Mouse (Mus musculus) neural tube, embryonic 15.5 days (tissue): ENCODE measurements around the gene Hist1h2bb. TPM values are rescaled to one million over a fixed set of nuclear protein-coding genes. Genes with fewer than 3 reads are reported as not detected.
"Not testable (repeated sequence)": the region's sequence is repeated elsewhere in the genome, so short reads cannot be mapped to it uniquely, and the experiment has no call there.

Source experiments
- ATAC-seq: fragments of 200-750 bp; cut with Nextera tagmentation; 2 replicates; pipeline ENCODE4 v1.8.0; 2017; ENCODE audit warnings: mild to moderate bottlenecking, moderate TSS enrichment, moderate library complexity; ENCODE audit not compliant: low FRiP score
- H3K27ac ChIP-seq: fragments of 300-500 bp; sonication (generic); replicated peaks from 2 replicates; pipeline ENCODE4 v1.5.1; 2015; ENCODE audit warnings: mild to moderate bottlenecking, inconsistent platforms
- H3K27me3 ChIP-seq: fragments of 300-500 bp; sonication (generic); replicated peaks from 2 replicates; pipeline ENCODE4 v1.6.1; 2015; ENCODE audit warnings: inconsistent platforms
- H3K36me3 ChIP-seq: fragments of 300-500 bp; sonication (generic); 2 replicates; pipeline ENCODE4 v1.6.1; 2015; ENCODE audit warnings: inconsistent platforms
- H3K4me1 ChIP-seq: fragments of 300-500 bp; sonication (generic); 2 replicates; pipeline ENCODE4 v1.6.1; 2015; ENCODE audit warnings: inconsistent platforms
- H3K4me2 ChIP-seq: fragments of 300-500 bp; sonication (generic); 2 replicates; pipeline ENCODE4 v1.6.1; 2015; ENCODE audit warnings: inconsistent platforms, mild to moderate bottlenecking, moderate library complexity
- H3K4me3 ChIP-seq: fragments of 300-500 bp; sonication (generic); replicated peaks from 2 replicates; pipeline ENCODE4 v1.5.1; 2015; ENCODE audit warnings: mild to moderate bottlenecking, inconsistent platforms
- H3K9ac ChIP-seq: fragments of 300-500 bp; sonication (generic); replicated peaks from 2 replicates; pipeline ENCODE4 v1.6.1; 2015; ENCODE audit warnings: mild to moderate bottlenecking, inconsistent platforms
- H3K9me3 ChIP-seq: fragments of 300-500 bp; sonication (generic); replicated peaks from 2 replicates; pipeline ENCODE4 v1.6.1; 2016; ENCODE audit warnings: inconsistent platforms
- WGBS: fragments of 180-500 bp; shearing (Covaris S2); methylation state at CpG from one replicate; pipeline ENCODE4 v1.1.7; 2015; ENCODE audit warnings: mixed read lengths; 5-methylcytosine and 5-hydroxymethylcytosine counted together
- polyA plus RNA-seq: library from polyadenylated mRNA; unstranded; fragments of >200 nt; fragmentation: Nextera tagmentation; extraction: Ambion mirVana; gene quantifications from 2 replicates; pipeline ENCODE4 v1.2.1, GENCODE M21; 2015

The Hist1h2bb gene
- polyA plus RNA-seq, 1 experiment from 2014 or later: not detected

- 91% methylated on average over 4 of the region's 4 CpGs for WGBS
- Histone ChIP-seq H3K9me3 (no peaks in the 10 kb centered on the region), H3K27ac (no peak overlapping the region), H3K9ac (no peak overlapping the region), H3K4me1 (peaks cover 9% of the 10 kb centered on the region), H3K27me3 (no peaks in the 10 kb centered on the region), H3K4me2 (no peak overlapping the region), H3K36me3 (no peaks in the 10 kb centered on the region), H3K4me3 (no peak overlapping the region)
- ATAC-seq: no peak
These were observed 38.5 kb upstream of the Hist1h2bb start for GRCm38 (mm10) chr13:23708041-23708440.

- H3K9me3 ChIP-seq: no peaks in the 10 kb centered on the region
- H3K9ac ChIP-seq: no peak overlapping the region
- 76% methylated on average over 4 of the region's 4 CpGs for WGBS
- no peak overlapping the region for H3K4me3 ChIP-seq
- H3K4me2 ChIP-seq: no peak overlapping the region
- no peak for ATAC-seq
- H3K27ac ChIP-seq: no peak overlapping the region
- no peaks in the 10 kb centered on the region for H3K36me3 ChIP-seq
- no peaks in the 10 kb centered on the region for H3K27me3 ChIP-seq
- peaks cover 9% of the 10 kb centered on the region for H3K4me1 ChIP-seq
These were observed 37.9 kb upstream of the Hist1h2bb start for GRCm38 (mm10) chr13:23708654-23709053.

GRCm38 (mm10) chr13:23709714-23710373 lies 36.7 kb upstream of the Hist1h2bb start:
- ATAC-seq: no peak
- no peak overlapping the region for H3K27ac ChIP-seq

GRCm38 (mm10) chr13:23710374-23711089 lies 36.0 kb upstream of the Hist1h2bb start, which contains the start of gene Hfe:
TSS of gene Hfe (minus strand) at chr13:23710854.
- Histone ChIP-seq H3K4me3 (peak within 1 kb of the TSS; percentile 41), H3K9ac (peak within 1 kb of the TSS; percentile 26), H3K4me2 (peak within 1 kb of the TSS; percentile 64), H3K36me3 (no peaks in the 10 kb centered on the region), H3K4me1 (peaks cover 9% of the 10 kb centered on the region), H3K27ac (no peak within 1 kb of the TSS), H3K9me3 (no peaks in the 10 kb centered on the region), H3K27me3 (no peaks in the 10 kb centered on the region)
- ATAC-seq: peak; percentile 50; the same call in 1 of the 2 replicates
- WGBS: 2% methylated on average over 17 of the region's 17 CpGs

More at GRCm38 (mm10) chr13:23709714-23710373, 36.7 kb upstream of the Hist1h2bb start:
- peaks cover 9% of the 10 kb centered on the region for H3K4me1 ChIP-seq
- H3K36me3 ChIP-seq: no peaks in the 10 kb centered on the region
- H3K4me2 ChIP-seq: peak overlapping the region; percentile 64
- H3K9ac ChIP-seq: peak overlapping the region; percentile 26
- 10% methylated on average over 15 of the region's 15 CpGs for WGBS
- no peaks in the 10 kb centered on the region for H3K27me3 ChIP-seq
- no peaks in the 10 kb centered on the region for H3K9me3 ChIP-seq
- H3K4me3 ChIP-seq: peak overlapping the region; percentile 41

- H3K36me3 ChIP-seq: no peaks in the 10 kb centered on the region
- no peaks in the 10 kb centered on the region for H3K9me3 ChIP-seq
- H3K4me3 ChIP-seq: no peak overlapping the region
- no peak overlapping the region for H3K27ac ChIP-seq
- no peak for ATAC-seq
- no peak overlapping the region for H3K9ac ChIP-seq
- H3K27me3 ChIP-seq: no peaks in the 10 kb centered on the region
- H3K4me1 ChIP-seq: no peaks in the 10 kb centered on the region
- no peak overlapping the region for H3K4me2 ChIP-seq
- 89% methylated on average over 5 of the region's 5 CpGs for WGBS
These were observed 30.1 kb upstream of the Hist1h2bb start for GRCm38 (mm10) chr13:23716261-23717042.

GRCm38 (mm10) chr13:23717176-23717575 lies 29.4 kb upstream of the Hist1h2bb start:
- Histone ChIP-seq H3K36me3 (no peaks in the 10 kb centered on the region), H3K27ac (no peak overlapping the region), H3K9me3 (no peaks in the 10 kb centered on the region), H3K4me1 (no peaks in the 10 kb centered on the region), H3K27me3 (no peaks in the 10 kb centered on the region), H3K4me2 (no peak overlapping the region), H3K4me3 (no peak overlapping the region), H3K9ac (no peak overlapping the region)
- ATAC-seq: no peak
- 61% methylated on average over 11 of the region's 11 CpGs for WGBS

GRCm38 (mm10) chr13:23717593-23718245 lies 28.8 kb upstream of the Hist1h2bb start:
- H3K9ac ChIP-seq, H3K27ac ChIP-seq, H3K4me1 ChIP-seq, H3K4me3 ChIP-seq, H3K36me3 ChIP-seq, H3K27me3 ChIP-seq, H3K9me3 ChIP-seq, ATAC-seq, H3K4me2 ChIP-seq: not testable (repeated sequence)
- 19% methylated on average over 2 of the region's 2 CpGs for WGBS

GRCm38 (mm10) chr13:23724239-23724638 lies 22.3 kb upstream of the Hist1h2bb start:
- no peaks in the 10 kb centered on the region for H3K36me3 ChIP-seq
- H3K27ac ChIP-seq: no peak overlapping the region
- H3K4me2 ChIP-seq: no peak overlapping the region
- H3K27me3 ChIP-seq: no peaks in the 10 kb centered on the region
- H3K9ac ChIP-seq: no peak overlapping the region
- no peak overlapping the region for H3K4me3 ChIP-seq
- WGBS: 98% methylated on average over 4 of the region's 4 CpGs
- no peaks in the 10 kb centered on the region for H3K4me1 ChIP-seq
- no peak for ATAC-seq
- no peaks in the 10 kb centered on the region for H3K9me3 ChIP-seq

- no peak overlapping the region for H3K4me2 ChIP-seq
- no peaks in the 10 kb centered on the region for H3K9me3 ChIP-seq
- no peak overlapping the region for H3K27ac ChIP-seq
- H3K36me3 ChIP-seq: no peaks in the 10 kb centered on the region
- WGBS: 0% methylated on average over 1 of the region's 1 CpGs
- no peak overlapping the region for H3K4me3 ChIP-seq
- no peak overlapping the region for H3K9ac ChIP-seq
- no peak for ATAC-seq
- H3K27me3 ChIP-seq: no peaks in the 10 kb centered on the region
- no peaks in the 10 kb centered on the region for H3K4me1 ChIP-seq
These were observed 21.3 kb upstream of the Hist1h2bb start for GRCm38 (mm10) chr13:23725213-23725612.

GRCm38 (mm10) chr13:23728472-23729191 lies 17.9 kb upstream of the Hist1h2bb start:
- ATAC-seq: no peak
- H3K27me3 ChIP-seq: no peaks in the 10 kb centered on the region
- no peak overlapping the region for H3K9ac ChIP-seq
- no peak overlapping the region for H3K4me3 ChIP-seq
- H3K9me3 ChIP-seq: no peaks in the 10 kb centered on the region
- H3K4me1 ChIP-seq: no peaks in the 10 kb centered on the region
- no peaks in the 10 kb centered on the region for H3K36me3 ChIP-seq
- 90% methylated on average over 18 of the region's 18 CpGs for WGBS
- no peak overlapping the region for H3K27ac ChIP-seq
- H3K4me2 ChIP-seq: no peak overlapping the region

GRCm38 (mm10) chr13:23729192-23729525 lies 17.4 kb upstream of the Hist1h2bb start:
- no peak overlapping the region for H3K4me2 ChIP-seq
- no peaks in the 10 kb centered on the region for H3K36me3 ChIP-seq
- H3K27me3 ChIP-seq: no peaks in the 10 kb centered on the region
- H3K27ac ChIP-seq: no peak overlapping the region
- no peak overlapping the region for H3K4me3 ChIP-seq
- H3K9ac ChIP-seq: no peak overlapping the region
- H3K4me1 ChIP-seq: no peaks in the 10 kb centered on the region
- H3K9me3 ChIP-seq: no peaks in the 10 kb centered on the region
- no peak for ATAC-seq
- WGBS: 92% methylated on average over 9 of the region's 9 CpGs
